Mouse (Mus musculus): ENCODE measurements around the gene Gpbar1.

Gpbar1 gene

GRCm38 (mm10) chr1:74298996-74299395 lies 20.6 kb downstream of the Gpbar1 start:
- POLR2A ChIA-PET, result interaction anchor here in 3 of 4 experiments (0.9 to 11.8 kb wide), 13 partner anchors 9 to 174 kb away, joined by 3 to 121 read pairs (median 3); partner anchors contain the start of genes Aamp (in 2 of the 3), Pnkd (in 2 of the 3), Gpbar1 (in 1 of the 3) and Rufy4 (in 1 of the 3)
- CTCF ChIA-PET, result interaction anchor here in 3 of 4 experiments (0.5 to 1.3 kb wide), 3 partner anchors 10 to 115 kb away, joined by 3 read pairs; no protein-coding TSS in a partner anchor

- CTCF ChIA-PET, result interaction anchor here in 3 of 4 experiments (0.5 to 0.7 kb wide), 3 partner anchors 84 to 365 kb away, joined by 3 to 5 read pairs (median 5); no protein-coding TSS in a partner anchor
- POLR2A ChIA-PET, result interaction anchor here in 2 of 4 experiments (1.1 to 11.8 kb wide), 4 partner anchors 9 to 63 kb away, joined by 3 to 121 read pairs (median 8); partner anchors contain the start of genes Aamp (in 1 of the 2) and Pnkd (in 1 of the 2)
Measured at GRCm38 (mm10) chr1:74300347-74301110, 22.2 kb downstream of the Gpbar1 start.

- CTCF ChIA-PET, result interaction anchor here in 2 of 4 experiments (0.9 to 1.4 kb wide), 3 partner anchors 10 to 60 kb away, joined by 3 to 4 read pairs (median 4); partner anchors contain the start of gene Catip (in 1 of the 2)
- POLR2A ChIA-PET, result interaction anchor here in 2 of 4 experiments (0.6 to 11.8 kb wide), 13 partner anchors 8 to 126 kb away, joined by 3 to 121 read pairs (median 4); partner anchors contain the start of genes Aamp (in 2 of the 2) and Pnkd (in 2 of the 2)
Measured at GRCm38 (mm10) chr1:74302229-74302628, 23.9 kb downstream of the Gpbar1 start.

- ChIA-PET POLR2A (interaction anchor here (0.6 to 11.8 kb wide), 22 partner anchors 9 to 1059 kb away, joined by 3 to 121 read pairs (median 4); partner anchors contain the start of genes Aamp (in 3 of the 4), Pnkd (in 3 of the 4) and Catip (in 1 of the 4)), CTCF (interaction anchor here in 3 of 4 experiments (0.7 to 1.4 kb wide), 6 partner anchors 10 to 101 kb away, joined by 3 to 5 read pairs (median 4); partner anchors contain the start of gene Catip (in 1 of the 3))
Measured at GRCm38 (mm10) chr1:74302835-74303234, 24.5 kb downstream of the Gpbar1 start.

GRCm38 (mm10) chr1:74303509-74304338 lies 25.4 kb downstream of the Gpbar1 start:
- POLR2A ChIA-PET, result interaction anchor here (0.6 to 11.8 kb wide), 36 partner anchors 8 to 1030 kb away, joined by 3 to 121 read pairs (median 4); partner anchors contain the start of genes Aamp (in 3 of the 4), Pnkd (in 3 of the 4) and Catip (in 1 of the 4)
- CTCF ChIA-PET, result interaction anchor here in 2 of 4 experiments (0.7 to 1.7 kb wide), 7 partner anchors 9 to 58 kb away, joined by 3 to 4 read pairs (median 4); partner anchors contain the start of gene Catip (in 2 of the 2)

- POLR2A ChIA-PET, result interaction anchor here in 2 of 4 experiments (0.7 to 11.8 kb wide), 21 partner anchors 9 to 96 kb away, joined by 3 to 121 read pairs (median 5); partner anchors contain the start of genes Aamp (in 2 of the 2), Pnkd (in 2 of the 2) and Catip (in 1 of the 2)
- CTCF ChIA-PET, result interaction anchor here in 2 of 4 experiments (0.7 to 1.7 kb wide), 4 partner anchors 13 to 58 kb away, joined by 3 to 4 read pairs (median 4); partner anchors contain the start of gene Catip (in 2 of the 2)
Measured at GRCm38 (mm10) chr1:74304339-74304790, 26.0 kb downstream of the Gpbar1 start.

- POLR2A ChIA-PET, result interaction anchor here in 2 of 4 experiments (0.6 to 11.8 kb wide), 21 partner anchors 8 to 288 kb away, joined by 3 to 121 read pairs (median 4); partner anchors contain the start of genes Aamp (in 2 of the 2) and Pnkd (in 2 of the 2)
Measured at GRCm38 (mm10) chr1:74304946-74305345, 26.6 kb downstream of the Gpbar1 start.

GRCm38 (mm10) chr1:74305522-74305921 lies 27.2 kb downstream of the Gpbar1 start, which contains the start of gene Tmbim1:
Tmbim1 (minus strand) TSS chr1:74305622.
- ChIA-PET POLR2A (interaction anchor here in 3 of 4 experiments (0.6 to 11.8 kb wide), 16 partner anchors 10 to 93 kb away, joined by 3 to 121 read pairs (median 4); partner anchors contain the start of genes Aamp (in 2 of the 3) and Pnkd (in 2 of the 3)), CTCF (no interaction called here)

More at GRCm38 (mm10) chr1:74304946-74305345, 26.6 kb downstream of the Gpbar1 start:
- CTCF ChIA-PET, result interaction anchor here in 2 of 4 experiments (0.7 to 1.7 kb wide), 4 partner anchors 13 to 57 kb away, joined by 3 to 4 read pairs (median 4); partner anchors contain the start of gene Catip (in 2 of the 2)

- ChIA-PET POLR2A (interaction anchor here (0.6 to 11.8 kb wide), 19 partner anchors 8 to 101 kb away, joined by 3 to 121 read pairs (median 5); partner anchors contain the start of genes Aamp (in 2 of the 4) and Pnkd (in 2 of the 4)), CTCF (interaction anchor here in 3 of 4 experiments (0.6 to 1.9 kb wide), 9 partner anchors 11 to 501 kb away, joined by 3 to 7 read pairs (median 4); partner anchors contain the start of gene Catip (in 1 of the 3))
Measured at GRCm38 (mm10) chr1:74307146-74307545, 28.8 kb downstream of the Gpbar1 start.

- POLR2A ChIA-PET, result interaction anchor here in 3 of 4 experiments (0.7 to 11.8 kb wide), 24 partner anchors 9 to 124 kb away, joined by 3 to 121 read pairs (median 4); partner anchors contain the start of genes Aamp (in 2 of the 3) and Pnkd (in 2 of the 3)
- CTCF ChIA-PET, result interaction anchor here in 3 of 4 experiments (0.5 to 1.9 kb wide), 10 partner anchors 10 to 500 kb away, joined by 3 to 7 read pairs (median 4); partner anchors contain the start of gene Catip (in 2 of the 3)
Measured at GRCm38 (mm10) chr1:74308001-74308964, 29.9 kb downstream of the Gpbar1 start.

GRCm38 (mm10) chr1:74309767-74310166 lies 31.4 kb downstream of the Gpbar1 start:
- POLR2A ChIA-PET, result interaction anchor here in 3 of 4 experiments (0.6 to 2.0 kb wide), 14 partner anchors 10 to 859 kb away, joined by 3 to 9 read pairs (median 3); partner anchors contain the start of genes Aamp (in 1 of the 3), Pnkd (in 1 of the 3) and Zfand2b (in 1 of the 3)
- CTCF ChIA-PET, result interaction anchor here in 3 of 4 experiments (0.6 to 1.7 kb wide), 8 partner anchors 9 to 104 kb away, joined by 3 to 9 read pairs (median 4); partner anchors contain the start of gene Catip (in 2 of the 3)

GRCm38 (mm10) chr1:74313049-74313692 lies 34.8 kb downstream of the Gpbar1 start:
- ChIA-PET POLR2A (interaction anchor here in 2 of 4 experiments (0.6 to 2.2 kb wide), 10 partner anchors 9 to 132 kb away, joined by 3 to 12 read pairs (median 4); partner anchors contain the start of gene Slc11a1 (in 1 of the 2)), CTCF (interaction anchor here (0.7 to 2.1 kb wide), 9 partner anchors 10 to 140 kb away, joined by 3 to 13 read pairs (median 3); partner anchors contain the start of gene Catip (in 3 of the 4))

GRCm38 (mm10) chr1:74314796-74315195 lies 36.4 kb downstream of the Gpbar1 start:
- ChIA-PET CTCF (interaction anchor here in 2 of 4 experiments (0.7 to 1.4 kb wide), 6 partner anchors 8 to 83 kb away, joined by 3 to 6 read pairs (median 3); partner anchors contain the start of gene Catip (in 1 of the 2)), POLR2A (interaction anchor here in 3 of 4 experiments (0.7 to 1.7 kb wide), 6 partner anchors 8 to 83 kb away, joined by 3 to 7 read pairs (median 4); no protein-coding TSS in a partner anchor)

GRCm38 (mm10) chr1:74316114-74316827 lies 37.9 kb downstream of the Gpbar1 start:
- CTCF ChIA-PET, result no interaction called here

More at GRCm38 (mm10) chr1:74316114-74316827, 37.9 kb downstream of the Gpbar1 start:
- POLR2A ChIA-PET, result interaction anchor here in 1 of 4 experiments (1.1 to 1.7 kb wide), 3 partner anchors 10 to 31 kb away, joined by 3 to 4 read pairs (median 3); partner anchors contain the start of genes Aamp and Pnkd

All from embryonic stem cell, embryonic (primary cell).